Mouse (Mus musculus): ENCODE results near the gene Osbpl8.

DNA sequence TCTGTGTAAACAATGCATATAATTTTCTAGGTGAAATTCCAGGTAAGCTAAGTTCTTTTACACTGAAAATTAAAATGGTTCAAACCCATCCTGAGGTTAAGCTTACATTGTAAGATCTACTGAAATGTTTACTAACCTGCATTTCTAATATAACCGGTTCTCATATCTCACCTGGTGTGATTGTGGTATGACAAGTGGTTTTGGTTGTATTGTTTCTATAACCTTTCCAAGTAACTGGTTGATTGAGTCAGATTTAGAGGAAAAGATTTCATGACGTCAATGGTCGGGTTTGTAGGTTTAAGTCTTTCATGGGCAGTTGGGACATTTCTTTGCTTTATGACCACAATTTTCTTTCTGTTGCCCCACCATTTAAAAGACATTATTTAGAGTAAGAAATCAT lies 49.5 kb downstream of the Osbpl8 start:
- TF ChIP-seq GATA1 (IDR thresholded peaks at IDR 0.05; ENCODE audit: low read length) (no peak), TAL1 (IDR thresholded peaks at IDR 0.05; ENCODE audit: low read length) (no peak)
